Mouse (Mus musculus) ovary, postnatal 10 days (tissue): ENCODE measurements around the gene Snrpg.

Experiments used
- DNase-seq: peaks from one replicate; pipeline ENCODE4 v3.0.0; 2022; ENCODE audit warnings: low spot score

Gene Snrpg

DNA sequence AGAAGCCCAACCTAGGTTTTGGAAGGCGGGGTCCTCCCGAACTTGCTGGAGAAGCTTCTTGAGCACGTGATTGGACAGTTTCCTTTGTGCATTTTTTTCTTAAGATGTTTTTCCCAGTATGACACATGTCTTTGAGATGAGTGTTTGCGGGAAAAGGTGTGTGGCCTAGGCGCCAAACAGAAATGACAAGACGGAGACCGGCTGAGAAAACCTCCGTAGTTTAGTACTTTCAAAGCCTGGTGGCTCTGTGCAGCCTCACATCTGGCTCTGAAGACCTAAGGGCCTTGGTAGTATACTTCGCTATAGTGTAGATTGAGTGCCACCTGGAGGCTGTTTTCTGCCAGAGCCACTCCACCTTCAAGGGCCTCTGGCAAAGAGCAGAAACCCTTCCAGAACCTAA is 29.9 kb downstream of the Snrpg start:
- DNase-seq, result no peak

DNA sequence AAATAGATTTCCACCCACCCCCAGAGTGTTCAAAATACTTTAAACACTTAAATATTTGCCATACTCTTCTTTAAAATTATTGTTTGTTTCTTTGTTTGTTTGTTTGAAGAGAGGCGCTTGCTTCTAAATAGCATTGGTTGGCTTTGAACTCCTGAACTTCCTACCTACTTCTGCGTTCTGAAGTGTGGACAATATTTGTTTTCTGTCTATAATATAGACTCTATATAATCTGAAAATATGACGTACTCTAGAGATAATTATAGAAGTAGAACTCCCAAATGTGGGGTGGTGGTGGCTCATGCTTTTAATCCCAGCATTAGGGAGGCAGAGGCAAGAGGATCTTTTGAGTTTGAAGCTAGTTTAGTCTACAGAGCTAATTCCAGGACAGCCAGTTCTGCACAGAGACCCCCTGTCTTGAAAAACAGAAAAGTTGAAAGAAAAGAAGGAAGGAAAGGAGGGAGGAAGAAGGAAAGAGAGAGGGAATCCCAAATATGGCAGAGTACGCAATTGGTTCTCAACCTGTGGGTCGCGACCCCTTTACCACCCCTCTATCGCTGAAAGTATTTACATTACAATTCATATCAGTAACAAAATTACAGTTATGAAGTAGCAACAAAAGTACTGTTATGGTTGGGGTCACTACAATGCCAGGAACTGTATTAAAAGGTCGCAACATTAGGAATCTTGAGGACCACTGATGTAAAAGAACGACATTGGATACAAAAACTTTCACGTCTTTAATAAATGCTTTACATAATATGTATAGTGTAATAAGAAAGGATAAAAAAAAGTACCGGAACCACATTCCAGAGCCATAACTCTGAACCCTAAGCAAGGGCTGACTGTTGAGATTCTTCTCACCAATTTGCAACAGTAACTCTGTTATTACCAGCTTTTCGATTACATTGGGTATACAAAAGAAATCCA is 31.8 kb downstream of the Snrpg start:
- DNase-seq, result no peak

DNA sequence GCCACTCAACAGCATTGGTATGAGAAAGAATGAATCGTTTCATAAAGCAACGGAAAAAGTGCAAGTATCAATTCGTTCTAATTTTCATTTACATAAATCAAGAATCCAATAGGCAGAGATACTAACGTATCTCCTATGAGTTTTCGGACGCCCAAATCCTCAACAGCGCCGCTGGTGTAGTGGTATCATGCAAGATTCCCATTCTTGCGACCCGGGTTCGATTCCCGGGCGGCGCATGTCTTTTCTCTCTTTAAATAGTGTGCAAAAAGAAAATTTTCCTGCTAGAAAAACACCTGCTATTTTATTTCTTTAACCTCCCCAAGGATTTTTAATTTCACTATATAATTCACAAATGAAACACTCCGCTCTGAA is 32.6 kb downstream of the Snrpg start:
- peak; percentile 91 for DNase-seq

DNA sequence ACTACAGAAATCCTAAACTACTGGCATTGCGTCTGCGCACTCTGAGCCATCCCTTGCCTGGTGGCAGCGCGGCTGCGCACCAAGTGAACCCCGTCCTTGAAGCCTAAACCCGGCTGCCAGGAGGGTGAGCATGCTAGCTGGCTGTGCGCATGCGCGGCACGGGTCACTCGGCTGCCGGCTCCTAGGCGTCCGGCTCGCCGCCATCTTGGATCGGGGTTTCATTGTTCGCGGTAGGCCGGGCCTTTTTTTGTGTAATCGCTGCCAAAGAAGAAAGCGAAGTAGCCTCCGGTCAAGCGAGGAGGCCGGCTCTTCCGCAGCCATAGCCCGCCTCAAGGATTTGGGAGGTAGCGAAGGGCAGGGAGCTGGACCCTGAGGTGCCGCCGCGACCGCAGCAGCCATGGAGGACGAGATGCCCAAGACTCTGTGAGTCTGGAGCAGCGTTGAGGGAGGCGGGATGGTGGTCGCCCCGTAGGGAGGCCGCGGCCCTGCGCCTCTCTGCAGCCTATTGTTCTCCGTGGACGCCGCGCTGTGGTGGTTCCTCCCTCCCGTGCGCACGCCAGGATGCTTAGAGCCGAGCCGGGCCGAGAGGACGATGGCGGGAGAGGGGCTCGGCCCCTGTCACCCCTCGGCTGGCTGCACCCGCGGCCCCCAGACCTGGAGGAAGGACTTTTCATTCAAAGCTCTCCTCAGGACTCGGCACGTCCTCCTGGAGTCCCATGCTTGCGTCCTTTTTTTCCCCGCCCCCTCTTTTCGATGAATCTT is 33.2 kb downstream of the Snrpg start, which contains the start of gene Tia1:
Tia1 (plus strand) TSS at position 120 of the 762 bp plus-strand sequence.
- DNase-seq, result peak; percentile 88

DNA sequence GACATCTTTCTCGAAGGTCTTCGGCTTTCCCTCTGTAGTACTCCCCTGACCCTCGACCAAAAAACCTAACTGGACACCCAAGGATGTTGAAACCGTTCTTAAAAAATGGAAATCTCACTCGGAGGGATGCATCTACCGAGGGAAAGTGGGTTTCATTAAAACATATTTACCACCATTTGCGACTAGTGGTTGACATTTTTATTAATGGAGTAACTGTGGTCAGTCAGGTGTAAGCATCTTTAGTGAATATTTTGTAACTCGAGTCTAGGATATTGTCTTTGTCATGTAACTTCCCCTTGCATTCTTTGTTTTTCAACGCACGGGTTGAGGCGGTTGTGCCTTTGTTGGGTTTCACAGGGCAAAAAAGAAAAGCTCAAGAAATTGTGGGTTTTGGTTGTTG is 33.9 kb downstream of the Snrpg start:
- no peak for DNase-seq

DNA sequence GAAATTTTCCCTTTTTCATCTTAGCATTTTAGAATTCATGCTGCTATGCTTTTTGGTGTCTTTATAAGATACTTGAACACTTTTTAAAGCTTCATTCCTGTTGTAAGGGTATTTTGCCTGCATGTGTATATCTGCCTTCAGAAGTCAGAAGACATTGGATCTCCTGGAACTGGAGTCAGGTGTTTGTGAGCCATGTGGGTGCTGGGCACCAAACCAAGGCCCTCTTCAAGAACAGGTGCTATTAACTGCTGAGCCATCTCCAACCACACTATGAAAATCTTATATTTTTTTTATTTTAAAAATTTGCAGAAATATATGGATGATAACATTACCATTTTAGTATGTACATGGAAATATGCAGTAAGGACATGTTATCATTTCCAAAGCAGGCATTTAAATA is 35.2 kb downstream of the Snrpg start:
- DNase-seq, result no peak

DNA sequence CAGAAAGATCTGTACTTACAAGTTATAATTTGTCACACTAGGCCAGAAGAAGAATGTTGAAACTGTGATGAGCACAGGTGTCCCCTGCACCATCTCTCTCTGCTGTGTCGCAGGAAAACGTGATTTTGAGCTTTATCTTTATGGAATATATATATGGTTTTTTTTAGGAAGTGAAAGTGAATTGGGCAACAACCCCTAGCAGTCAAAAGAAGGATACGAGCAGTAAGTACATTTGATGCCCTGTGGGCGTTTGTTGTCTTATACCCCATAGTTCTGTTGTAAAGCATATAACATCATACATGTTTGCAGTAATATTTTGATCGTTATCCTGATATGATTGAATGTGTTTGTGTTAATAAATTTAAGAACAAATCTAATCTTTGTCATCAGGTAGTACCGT is 47.6 kb downstream of the Snrpg start:
- no peak for DNase-seq

DNA sequence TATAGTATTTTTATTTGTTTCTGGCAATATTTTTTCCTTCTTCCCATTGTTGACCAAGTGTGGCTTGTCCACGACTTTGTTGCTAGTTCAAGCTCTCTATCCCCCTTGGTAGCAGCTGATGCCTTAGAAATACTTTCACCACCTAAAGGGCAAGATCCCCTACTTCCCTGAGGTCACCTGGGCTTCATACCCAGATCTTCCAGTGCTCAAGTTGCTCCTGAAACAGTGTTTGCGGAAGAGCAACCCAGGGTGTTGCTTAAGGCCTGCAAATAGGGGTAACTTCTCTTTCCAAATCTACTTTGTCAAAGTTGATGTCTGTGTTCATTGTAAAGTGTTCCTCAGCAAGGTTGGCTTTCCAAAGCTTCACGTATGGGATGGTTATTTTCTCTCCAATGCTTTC is 48.1 kb downstream of the Snrpg start:
- no peak for DNase-seq

DNA sequence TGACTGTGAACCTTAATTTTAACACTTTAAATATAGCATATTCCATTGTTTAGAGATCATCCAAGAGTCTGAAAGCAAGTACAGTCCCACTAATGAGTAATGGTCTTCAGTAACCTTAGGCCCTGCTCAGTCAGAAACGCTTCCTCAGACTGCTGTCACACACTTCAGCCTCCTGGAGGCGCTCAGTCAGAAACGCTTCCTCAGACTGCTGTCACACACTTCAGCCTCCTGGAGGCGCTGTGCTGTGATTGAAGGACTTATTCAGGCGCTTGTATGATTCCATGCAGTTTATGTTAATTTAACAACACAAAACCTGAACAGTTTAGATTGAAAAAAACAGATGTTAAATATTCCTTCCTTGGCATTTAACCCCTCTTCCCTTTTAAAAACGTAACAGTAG is 49.4 kb downstream of the Snrpg start:
- DNase-seq, result no peak

DNA sequence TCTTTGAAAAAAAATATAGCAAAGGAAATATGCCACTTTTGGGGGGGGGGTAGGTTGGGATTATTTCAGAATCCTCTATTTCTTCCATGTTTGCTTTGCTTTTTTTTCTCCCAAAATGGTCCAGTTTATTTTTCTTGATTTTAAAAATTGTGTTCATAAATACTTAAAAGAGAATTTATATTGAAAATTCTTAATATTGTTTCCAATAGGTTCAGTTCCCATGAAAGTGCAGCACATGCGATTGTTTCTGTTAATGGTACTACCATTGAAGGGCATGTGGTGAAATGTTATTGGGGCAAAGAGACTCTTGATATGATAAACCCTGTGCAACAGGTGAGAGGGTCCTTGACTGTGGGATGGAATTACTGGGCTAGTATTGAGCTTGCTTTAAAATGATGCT is 55.3 kb downstream of the Snrpg start, which contains the start of gene Gm44790:
Gm44790 (plus strand) TSS at position 301 of the 400 bp plus-strand sequence.
- no peak for DNase-seq
